Mouse (Mus musculus) heart, embryonic 15.5 days (tissue): ENCODE measurements around the gene Coro2b. TPM values are rescaled to one million over a fixed set of nuclear protein-coding genes. Genes with fewer than 3 reads are reported as not detected.

Source experiments
- ATAC-seq: fragments of 200-750 bp; cut with Nextera tagmentation; replicated peaks from 2 replicates; pipeline ENCODE4 v1.8.0; 2017; ENCODE audit warnings: low read depth, moderate TSS enrichment; ENCODE audit not compliant: insufficient number of reproducible peaks, insufficient read depth, low FRiP score
- H3K27ac ChIP-seq: fragments of 300-500 bp; sonication (generic); 2 replicates; pipeline ENCODE4 v1.5.1; 2015; ENCODE audit warnings: mild to moderate bottlenecking, inconsistent platforms
- H3K27me3 ChIP-seq: fragments of 300-500 bp; sonication (generic); 2 replicates; pipeline ENCODE4 v1.6.1; 2015; ENCODE audit warnings: inconsistent platforms
- H3K36me3 ChIP-seq: fragments of 300-500 bp; sonication (generic); 2 replicates; pipeline ENCODE4 v1.6.1; 2015; ENCODE audit warnings: mild to moderate bottlenecking, inconsistent platforms
- H3K4me1 ChIP-seq: fragments of 300-500 bp; sonication (generic); replicated peaks from 2 replicates; pipeline ENCODE4 v1.6.1; 2015; ENCODE audit warnings: inconsistent platforms
- H3K4me2 ChIP-seq: fragments of 300-500 bp; sonication (generic); 2 replicates; pipeline ENCODE4 v1.6.1; 2015; ENCODE audit warnings: inconsistent platforms, mild to moderate bottlenecking, moderate library complexity
- H3K4me3 ChIP-seq: fragments of 300-500 bp; sonication (generic); 2 replicates; pipeline ENCODE4 v1.5.1; 2015; ENCODE audit warnings: mild to moderate bottlenecking, inconsistent platforms
- H3K9ac ChIP-seq: fragments of 300-500 bp; sonication (generic); 2 replicates; pipeline ENCODE4 v1.6.1; 2015; ENCODE audit warnings: mild to moderate bottlenecking, inconsistent platforms
- H3K9me3 ChIP-seq: fragments of 300-500 bp; sonication (generic); replicated peaks from 2 replicates; pipeline ENCODE4 v1.6.1; 2016; ENCODE audit warnings: inconsistent platforms
- WGBS: fragments of 180-500 bp; shearing (Covaris S2); methylation state at CpG from one replicate; pipeline ENCODE4 v1.1.7; 2015; ENCODE audit warnings: mixed read lengths; 5-methylcytosine and 5-hydroxymethylcytosine counted together
- polyA plus RNA-seq: library from polyadenylated mRNA; unstranded; fragments of >200 nt; fragmentation: Nextera tagmentation; extraction: Ambion mirVana; gene quantifications from 2 replicates; pipeline ENCODE4 v1.2.1, GENCODE M21; 2015

The Coro2b gene
- polyA plus RNA-seq, 1 experiment from 2014 or later = 5.7 TPM

DNA sequence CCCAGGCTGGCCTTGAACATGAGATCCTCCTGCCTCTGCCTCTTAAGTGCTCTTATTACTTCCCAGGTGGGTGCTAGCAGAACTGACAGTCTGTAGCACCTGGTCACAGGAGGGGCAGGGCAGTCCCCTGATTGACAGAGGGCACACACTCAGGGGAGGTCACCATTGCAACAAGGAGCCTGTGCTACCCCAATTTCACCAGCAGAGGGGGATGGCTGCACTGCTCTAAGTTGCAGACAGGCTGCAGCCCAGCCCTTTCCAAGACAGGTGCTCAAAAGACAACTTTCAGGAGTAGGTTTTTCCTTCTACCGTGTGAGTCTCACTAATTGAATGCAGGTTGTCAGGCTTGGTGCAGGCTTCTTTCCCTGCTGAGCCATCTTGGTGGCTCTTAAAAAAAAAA, 66.4 kb downstream of the Coro2b start:
- 4% methylated on average over 1 of the region's 1 CpGs for WGBS
- Histone ChIP-seq H3K27ac (no peak overlapping the region), H3K4me2 (no peak overlapping the region), H3K9me3 (no peaks in the 10 kb centered on the region), H3K9ac (no peak overlapping the region), H3K36me3 (no peaks in the 10 kb centered on the region), H3K27me3 (no peaks in the 10 kb centered on the region), H3K4me3 (no peak overlapping the region), H3K4me1 (peaks cover 5% of the 10 kb centered on the region; the same call in 1 of the 2 replicates)
- ATAC-seq = 0 out of 2 replicates have a peak, but pooled peaks have one; percentile 23

DNA sequence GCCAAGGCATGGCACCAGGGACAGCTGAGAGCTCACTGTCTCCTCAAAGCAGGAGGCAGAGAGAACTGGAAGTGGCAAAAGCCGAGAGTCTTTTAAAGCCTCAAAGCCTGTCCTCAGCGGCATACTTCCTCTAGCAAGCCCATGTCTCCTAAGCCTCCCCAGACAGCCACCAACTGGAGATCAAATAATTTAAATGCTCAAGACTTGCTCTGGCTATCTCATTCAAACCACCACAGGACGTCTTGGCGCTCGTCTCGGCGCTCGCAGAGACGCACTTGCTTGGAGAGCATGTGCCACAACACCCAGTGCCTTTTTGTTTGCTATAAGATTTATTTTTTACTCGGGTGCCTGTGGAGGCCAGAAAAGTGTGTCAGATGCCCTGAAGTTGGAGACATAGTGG, 67.1 kb downstream of the Coro2b start:
- H3K4me2 ChIP-seq = no peak overlapping the region
- no peaks in the 10 kb centered on the region for H3K27me3 ChIP-seq
- peaks cover 5% of the 10 kb centered on the region; the same call in 1 of the 2 replicates for H3K4me1 ChIP-seq
- ATAC-seq = no peak
- H3K4me3 ChIP-seq = no peak overlapping the region
- no peaks in the 10 kb centered on the region for H3K9me3 ChIP-seq
- no peak overlapping the region for H3K27ac ChIP-seq
- 81% methylated on average over 10 of the region's 10 CpGs for WGBS
- H3K36me3 ChIP-seq = no peaks in the 10 kb centered on the region
- no peak overlapping the region for H3K9ac ChIP-seq

DNA sequence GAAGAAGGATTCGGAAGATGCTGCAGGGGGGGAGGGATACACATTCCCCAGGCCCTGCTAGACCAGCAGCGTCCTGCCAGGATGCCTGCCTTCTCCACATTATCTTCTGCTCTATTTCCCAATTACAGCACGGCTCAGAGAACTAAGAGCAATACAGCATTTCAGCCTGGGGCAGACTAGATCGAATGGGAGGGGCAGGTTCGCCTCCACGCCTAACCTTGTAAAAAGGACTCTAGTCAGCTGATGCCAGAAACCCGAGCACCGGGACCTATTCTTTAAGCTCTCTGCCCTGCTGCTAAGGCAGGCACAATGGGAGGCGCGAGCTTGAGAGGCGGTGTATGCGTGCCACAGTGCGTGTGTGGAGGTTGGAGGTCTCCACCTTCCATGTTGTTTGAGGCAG, 67.7 kb downstream of the Coro2b start:
- H3K4me2 ChIP-seq = no peak overlapping the region
- no peak overlapping the region for H3K9ac ChIP-seq
- H3K27me3 ChIP-seq = no peaks in the 10 kb centered on the region
- H3K36me3 ChIP-seq = no peaks in the 10 kb centered on the region
- H3K9me3 ChIP-seq = no peaks in the 10 kb centered on the region
- no peak overlapping the region for H3K27ac ChIP-seq
- 67% methylated on average over 13 of the region's 13 CpGs for WGBS
- no peak for ATAC-seq
- H3K4me3 ChIP-seq = no peak overlapping the region
- H3K4me1 ChIP-seq = peaks cover 1% of the 10 kb centered on the region; the same call in 1 of the 2 replicates

DNA sequence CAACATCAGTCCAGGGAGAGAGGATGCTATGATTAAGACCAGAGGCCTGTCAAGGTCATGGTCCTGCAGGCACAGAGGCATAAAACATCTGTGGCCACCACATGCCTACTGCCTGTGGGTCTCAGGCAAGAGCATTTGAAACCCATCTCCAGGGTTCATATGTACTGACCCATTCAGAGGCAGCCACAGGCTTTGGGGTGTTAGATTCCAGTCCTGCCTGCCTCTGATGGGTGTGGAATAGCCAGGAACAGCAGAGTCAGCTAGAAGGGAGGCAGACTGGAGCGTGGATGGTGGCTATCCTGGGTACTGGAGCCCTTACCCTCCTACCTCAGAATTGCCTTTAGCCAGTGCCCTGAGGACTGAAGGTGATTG, 69.4 kb downstream of the Coro2b start:
- no peaks in the 10 kb centered on the region for H3K27me3 ChIP-seq
- ATAC-seq = no peak
- 60% methylated on average over 1 of the region's 1 CpGs for WGBS
- no peaks in the 10 kb centered on the region for H3K36me3 ChIP-seq
- H3K4me3 ChIP-seq = no peak overlapping the region
- H3K4me2 ChIP-seq = no peak overlapping the region
- H3K9me3 ChIP-seq = no peaks in the 10 kb centered on the region
- no peaks in the 10 kb centered on the region; the same call in 1 of the 2 replicates for H3K4me1 ChIP-seq
- no peak overlapping the region for H3K9ac ChIP-seq
- no peak overlapping the region for H3K27ac ChIP-seq

DNA sequence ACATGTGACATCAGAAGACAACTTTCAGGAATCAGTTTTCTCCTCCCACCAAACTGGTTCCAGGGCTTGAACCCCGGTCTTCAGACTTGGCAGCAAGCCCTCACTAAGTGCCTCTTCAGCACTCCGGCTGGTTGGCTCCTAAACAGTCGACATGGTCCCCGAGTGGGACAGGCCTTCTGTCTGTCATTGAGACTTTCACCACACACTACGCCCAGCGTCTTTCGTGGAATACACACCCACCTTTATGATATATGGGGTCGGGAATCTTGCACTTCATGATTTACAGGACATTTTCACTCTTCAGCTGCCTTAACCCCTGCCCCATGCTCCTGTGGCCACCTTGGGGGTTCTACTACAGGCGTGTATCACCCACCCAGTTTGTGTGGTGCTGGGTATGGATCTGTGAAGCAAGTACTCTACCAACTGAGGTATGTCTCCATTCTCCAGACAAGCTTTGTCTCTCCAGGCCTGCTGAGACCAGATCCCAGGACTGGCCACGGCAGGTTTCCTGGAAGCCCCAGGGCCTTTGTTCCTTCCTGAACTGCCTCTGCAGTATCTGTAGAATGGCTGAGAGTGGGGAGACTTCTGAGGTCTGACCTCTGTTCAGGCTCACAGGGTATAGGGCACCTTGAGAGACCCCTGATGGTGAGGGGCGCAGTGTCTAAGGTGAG, 70.0 kb downstream of the Coro2b start:
- H3K4me1 ChIP-seq = no peaks in the 10 kb centered on the region; the same call in 1 of the 2 replicates
- H3K4me2 ChIP-seq = no peak overlapping the region
- H3K9ac ChIP-seq = no peak overlapping the region
- H3K36me3 ChIP-seq = no peaks in the 10 kb centered on the region
- WGBS = 73% methylated on average over 11 of the region's 11 CpGs
- no peaks in the 10 kb centered on the region for H3K9me3 ChIP-seq
- no peak overlapping the region for H3K27ac ChIP-seq
- no peak overlapping the region for H3K4me3 ChIP-seq
- no peak for ATAC-seq
- no peaks in the 10 kb centered on the region for H3K27me3 ChIP-seq

DNA sequence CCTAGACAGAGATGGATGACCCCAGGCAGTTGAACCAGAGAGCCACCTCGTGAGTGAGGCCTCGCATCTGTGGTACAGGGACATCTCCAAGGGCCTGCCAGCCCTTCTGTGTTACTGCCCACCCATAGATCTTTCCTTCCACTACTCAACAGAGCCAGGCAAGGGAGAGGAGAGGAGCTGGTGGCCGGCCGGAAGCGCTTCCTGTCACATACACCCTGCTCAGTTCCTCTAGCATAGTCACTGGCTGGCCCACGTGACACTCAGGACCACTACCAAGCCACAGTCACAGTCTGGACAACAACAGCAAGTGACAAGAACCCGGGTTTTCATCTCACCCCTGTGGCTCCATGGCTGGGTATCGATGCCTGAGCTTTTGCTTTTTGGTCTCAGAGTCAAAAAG, 70.8 kb downstream of the Coro2b start:
- ATAC-seq = no peak
- Histone ChIP-seq H3K9me3 (no peaks in the 10 kb centered on the region), H3K4me2 (no peak overlapping the region), H3K27ac (no peak overlapping the region), H3K9ac (no peak overlapping the region), H3K4me1 (peaks cover 2% of the 10 kb centered on the region), H3K36me3 (no peaks in the 10 kb centered on the region), H3K4me3 (no peak overlapping the region), H3K27me3 (no peaks in the 10 kb centered on the region)
- WGBS = 73% methylated on average over 8 of the region's 8 CpGs

DNA sequence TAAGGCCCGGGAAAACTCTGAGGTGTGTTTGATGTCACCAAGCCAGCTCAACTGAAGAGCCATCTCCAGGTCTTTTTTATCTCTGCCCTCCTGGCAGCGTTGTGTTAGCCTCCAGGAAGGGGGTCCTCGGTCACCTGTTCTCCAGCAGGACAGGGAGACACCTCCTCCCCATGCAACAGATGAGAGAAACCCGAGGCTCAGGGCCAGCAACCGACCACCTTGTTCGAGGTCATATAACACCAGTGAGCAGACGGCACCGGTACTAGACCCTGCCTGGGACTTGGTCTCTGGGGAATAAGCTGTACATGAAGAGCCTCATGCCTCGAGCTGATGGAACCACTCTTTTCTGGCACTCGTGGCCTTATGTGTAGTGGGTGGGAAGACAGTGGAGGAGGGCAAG, 72.1 kb downstream of the Coro2b start:
- Histone ChIP-seq H3K27ac (no peak overlapping the region), H3K27me3 (no peaks in the 10 kb centered on the region), H3K9ac (no peak overlapping the region), H3K4me2 (no peak overlapping the region), H3K36me3 (no peaks in the 10 kb centered on the region), H3K9me3 (no peaks in the 10 kb centered on the region), H3K4me1 (peaks cover 9% of the 10 kb centered on the region), H3K4me3 (no peak overlapping the region)
- ATAC-seq = no peak
- 74% methylated on average over 10 of the region's 10 CpGs for WGBS

DNA sequence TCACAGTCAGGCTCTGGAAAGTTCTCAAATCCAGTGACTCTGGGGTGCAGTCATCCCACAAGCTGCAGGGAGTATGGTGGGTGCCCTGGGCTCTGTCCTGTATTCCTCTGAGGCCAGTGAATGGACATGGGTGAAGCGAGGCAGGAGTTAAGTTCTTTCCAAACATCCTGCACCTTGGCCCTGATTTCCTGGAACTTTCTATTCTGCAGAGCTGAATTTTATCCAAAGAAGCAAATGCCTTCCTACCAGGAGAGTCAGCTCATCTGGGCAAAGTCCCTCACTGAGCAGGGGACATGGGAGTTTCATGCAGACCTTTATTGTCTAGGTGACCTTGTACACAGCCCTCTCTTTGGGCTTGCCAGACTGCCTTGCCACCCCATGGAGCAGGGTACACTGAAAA, 75.1 kb downstream of the Coro2b start:
- 88% methylated on average over 1 of the region's 1 CpGs for WGBS
- ATAC-seq = no peak
- H3K9ac ChIP-seq = no peak overlapping the region
- peaks cover 16% of the 10 kb centered on the region for H3K4me1 ChIP-seq
- H3K36me3 ChIP-seq = no peaks in the 10 kb centered on the region
- H3K9me3 ChIP-seq = no peaks in the 10 kb centered on the region
- H3K27ac ChIP-seq = no peak overlapping the region
- no peaks in the 10 kb centered on the region for H3K27me3 ChIP-seq
- no peak overlapping the region for H3K4me3 ChIP-seq
- no peak overlapping the region for H3K4me2 ChIP-seq

DNA sequence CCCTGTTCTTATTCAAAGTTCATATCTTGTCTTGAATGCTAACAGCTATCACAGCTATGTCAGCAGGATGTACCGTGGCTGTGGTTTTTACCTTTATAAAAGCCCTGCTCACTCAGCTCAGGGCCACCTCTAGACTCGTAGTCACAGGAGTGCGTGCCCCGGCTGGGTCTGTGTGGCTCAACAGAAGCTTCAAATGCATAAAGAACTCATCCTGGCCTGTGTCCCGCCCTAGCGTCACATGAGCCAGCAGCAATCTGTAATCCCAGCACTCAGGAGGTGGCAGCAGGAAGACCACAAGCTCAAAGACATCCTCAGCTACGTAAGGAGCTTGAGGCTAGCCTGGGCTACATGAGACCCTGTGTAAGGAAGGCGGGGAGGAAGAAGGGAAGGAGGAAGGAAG, 75.7 kb downstream of the Coro2b start:
- Histone ChIP-seq H3K4me3 (no peak overlapping the region), H3K4me2 (no peak overlapping the region), H3K4me1 (peaks cover 21% of the 10 kb centered on the region), H3K27me3 (no peaks in the 10 kb centered on the region), H3K9me3 (no peaks in the 10 kb centered on the region), H3K27ac (peak overlapping the region; percentile 43), H3K36me3 (no peaks in the 10 kb centered on the region), H3K9ac (no peak overlapping the region)
- ATAC-seq = no peak
- 56% methylated on average over 8 of the region's 8 CpGs for WGBS

DNA sequence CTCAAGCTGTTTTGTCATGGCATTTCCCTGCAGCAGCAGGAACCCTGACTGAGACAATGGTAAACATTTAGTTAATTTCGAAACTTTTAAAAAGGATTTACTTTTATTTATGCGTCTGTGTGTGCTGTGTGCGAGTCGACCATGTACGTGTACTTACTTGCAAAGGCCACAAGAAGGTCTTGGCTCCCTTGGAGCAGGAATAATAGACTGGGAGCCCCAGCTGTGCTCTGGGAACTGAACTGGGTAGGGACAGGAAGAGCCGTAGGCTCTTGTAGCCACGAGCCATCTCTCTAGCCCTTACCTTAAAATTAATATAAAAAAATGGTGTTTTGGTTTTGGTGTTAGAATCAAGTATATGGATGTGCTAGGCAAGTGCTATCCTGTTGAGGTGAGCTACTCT, 76.8 kb downstream of the Coro2b start:
- Histone ChIP-seq H3K4me3 (no peak overlapping the region), H3K27ac (no peak overlapping the region), H3K27me3 (no peaks in the 10 kb centered on the region), H3K4me2 (no peak overlapping the region), H3K9ac (no peak overlapping the region), H3K36me3 (no peaks in the 10 kb centered on the region), H3K9me3 (no peaks in the 10 kb centered on the region), H3K4me1 (peaks cover 31% of the 10 kb centered on the region)
- no peak for ATAC-seq
- WGBS = 85% methylated on average over 7 of the region's 7 CpGs

DNA sequence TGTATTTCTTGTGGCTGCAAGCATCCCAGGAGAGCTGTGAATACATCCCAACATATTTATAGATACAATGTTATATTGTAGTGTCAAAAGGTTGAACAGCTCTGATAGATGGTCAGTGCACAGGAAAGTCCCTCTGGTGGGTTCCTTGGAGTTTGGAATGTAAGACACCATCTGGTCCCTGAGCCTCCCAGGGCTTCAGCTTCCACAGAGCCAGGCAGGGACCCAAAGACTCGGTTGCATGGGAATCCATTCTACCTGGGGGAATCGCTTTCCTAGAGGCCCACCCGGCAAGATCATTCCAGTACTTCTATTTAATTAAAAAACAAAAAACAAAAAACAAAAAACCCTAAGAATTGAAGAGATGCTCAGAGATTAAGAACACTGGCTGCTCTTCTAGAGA, 78.4 kb downstream of the Coro2b start:
- Histone ChIP-seq H3K36me3 (no peaks in the 10 kb centered on the region), H3K4me3 (no peak overlapping the region), H3K27me3 (no peaks in the 10 kb centered on the region), H3K4me1 (peaks cover 44% of the 10 kb centered on the region), H3K27ac (no peak overlapping the region), H3K9ac (no peak overlapping the region), H3K4me2 (no peak overlapping the region), H3K9me3 (no peaks in the 10 kb centered on the region)
- ATAC-seq = no peak
- WGBS = 84% methylated on average over 3 of the region's 3 CpGs

DNA sequence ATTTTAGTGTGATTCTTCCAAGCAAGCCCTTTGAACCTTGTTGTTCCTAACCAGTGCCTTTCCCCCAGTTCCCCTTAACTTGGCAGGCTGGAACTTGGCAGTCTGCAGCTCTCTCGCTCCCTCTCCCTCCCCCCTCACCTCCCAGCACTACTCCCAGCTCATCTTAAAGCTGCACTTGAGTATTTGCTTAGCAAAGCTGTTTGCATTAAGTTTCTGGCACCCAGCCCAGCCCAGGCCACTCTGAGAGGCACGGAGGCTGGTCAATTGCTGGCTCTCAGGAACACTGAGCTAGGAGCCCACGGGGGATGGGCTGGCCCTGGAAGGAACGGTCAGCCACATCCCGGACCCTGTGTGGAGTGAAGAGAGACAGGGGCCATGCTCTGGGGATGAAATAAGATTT, 80.8 kb downstream of the Coro2b start:
- H3K4me2 ChIP-seq = peak overlapping the region; percentile 37; the same call in 1 of the 2 replicates
- peak; percentile 63 for ATAC-seq
- H3K27ac ChIP-seq = peak overlapping the region; percentile 87
- 14% methylated on average over 5 of the region's 5 CpGs for WGBS
- no peaks in the 10 kb centered on the region for H3K9me3 ChIP-seq
- no peak overlapping the region for H3K9ac ChIP-seq
- no peak overlapping the region for H3K4me3 ChIP-seq
- H3K4me1 ChIP-seq = peaks cover 61% of the 10 kb centered on the region
- no peaks in the 10 kb centered on the region for H3K27me3 ChIP-seq
- H3K36me3 ChIP-seq = no peaks in the 10 kb centered on the region
